ENCODE assay signal across 9 mouse cellular contexts in the genomic region with DNA sequence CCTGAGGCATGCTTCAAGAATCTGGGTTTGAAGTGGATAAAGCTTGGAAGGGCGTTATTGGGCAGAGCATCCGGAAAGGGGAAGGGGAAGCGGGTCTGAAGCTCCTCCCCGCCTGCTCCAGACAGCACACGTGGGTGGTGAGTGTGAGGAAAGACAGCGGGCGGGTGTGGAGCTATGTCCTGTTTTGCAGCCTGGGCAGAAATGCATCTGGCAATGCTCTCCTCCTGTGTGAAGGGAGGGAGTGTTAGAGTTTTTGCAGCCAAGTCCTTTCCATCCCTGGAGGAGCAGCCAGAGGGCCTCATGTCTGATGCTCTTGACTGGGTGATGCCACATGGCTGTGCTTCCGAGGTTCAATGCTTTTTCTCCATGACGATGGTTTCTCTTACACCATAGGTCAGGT.
DNase-seq lines count a peak whose midpoint lies in the region; ATAC-seq and TF ChIP-seq lines count a peak whose summit lies in the region.
"Had no signal": no experiment of that assay in that cellular context is flagged by ENCODE, and none has a peak within 500 bp of the region (broad histone marks: within the 10 kb centered on the region; RNA-seq: fewer than 3 reads in every experiment).

No protein-coding gene starts in this region.

- H3K27ac ChIP-seq in bone marrow, adult 2 months (ENCODE audit: control insufficient read depth, insufficient read depth, low read depth, low read length, poor library complexity): no peak overlapping the region; the same call in 1 of the 2 replicates
- H3K27ac ChIP-seq in heart, embryonic 16.5 days (ENCODE audit: low read length): no peak overlapping the region
- H3K27ac ChIP-seq in lung, embryonic 15.5 days: no peak overlapping the region
- H3K27ac ChIP-seq in stomach, embryonic 16.5 days (ENCODE audit: low read length): no peak overlapping the region
- H3K27ac ChIP-seq in midbrain, embryonic 13.5 days: no peak overlapping the region
- H3K27ac ChIP-seq: neural tube, embryonic 12.5 days had no signal

- no peaks in the 10 kb centered on the region for H3K9me3 ChIP-seq in heart, embryonic 16.5 days (replicated peaks; ENCODE audit: control insufficient read depth, low read length)
- H3K9me3 ChIP-seq in lung, embryonic 15.5 days: no peaks in the 10 kb centered on the region
- H3K9me3 ChIP-seq in stomach, embryonic 16.5 days (replicated peaks; ENCODE audit: control insufficient read depth, low read length): no peaks in the 10 kb centered on the region
- no peaks in the 10 kb centered on the region for H3K9me3 ChIP-seq in midbrain, embryonic 13.5 days
- H3K9me3 ChIP-seq: neural tube, embryonic 12.5 days had no signal

- no peak overlapping the region for H3K4me2 ChIP-seq in heart, embryonic 16.5 days (ENCODE audit: low read depth, low read length)
- no peak overlapping the region for H3K4me2 ChIP-seq in lung, embryonic 15.5 days
- no peak overlapping the region for H3K4me2 ChIP-seq in stomach, embryonic 16.5 days (ENCODE audit: low read depth, low read length)
- no peak overlapping the region for H3K4me2 ChIP-seq in midbrain, embryonic 13.5 days (replicated peaks)
- H3K4me2 ChIP-seq: neural tube, embryonic 12.5 days had no signal

- H3K27me3 ChIP-seq in heart, embryonic 16.5 days (ENCODE audit: control insufficient read depth, insufficient read depth, low read length): no peaks in the 10 kb centered on the region
- no peaks in the 10 kb centered on the region for H3K27me3 ChIP-seq in lung, embryonic 15.5 days
- no peaks in the 10 kb centered on the region for H3K27me3 ChIP-seq in stomach, embryonic 16.5 days (ENCODE audit: control insufficient read depth, insufficient read depth, low read length)
- H3K27me3 ChIP-seq in midbrain, embryonic 13.5 days: no peaks in the 10 kb centered on the region
- H3K27me3 ChIP-seq: neural tube, embryonic 12.5 days had no signal

- DNase-seq in kidney, adult 9 months: peak; percentile 8
- DNase-seq in kidney, adult 11 months: no peak
- no peak for DNase-seq in thymus, postnatal 4 days

- H3K36me3 ChIP-seq in heart, embryonic 16.5 days (ENCODE audit: control insufficient read depth, insufficient read depth): no peaks in the 10 kb centered on the region
- no peaks in the 10 kb centered on the region for H3K36me3 ChIP-seq in lung, embryonic 15.5 days
- no peaks in the 10 kb centered on the region for H3K36me3 ChIP-seq in stomach, embryonic 16.5 days (ENCODE audit: control insufficient read depth, insufficient read depth, low read length)
- no peaks in the 10 kb centered on the region for H3K36me3 ChIP-seq in midbrain, embryonic 13.5 days
- H3K36me3 ChIP-seq: neural tube, embryonic 12.5 days had no signal

- no peak overlapping the region for H3K9ac ChIP-seq in heart, embryonic 16.5 days (ENCODE audit: low read length)
- H3K9ac ChIP-seq in lung, embryonic 15.5 days: no peak overlapping the region
- H3K9ac ChIP-seq in stomach, embryonic 16.5 days (ENCODE audit: low read length): no peak overlapping the region
- H3K9ac ChIP-seq in midbrain, embryonic 13.5 days (replicated peaks): no peak overlapping the region
- H3K9ac ChIP-seq: neural tube, embryonic 12.5 days had no signal

- H3K4me3 ChIP-seq in bone marrow, adult 2 months (replicated peaks; ENCODE audit: control insufficient read depth, low read depth, low read length): peak overlapping the region; percentile 23
- H3K4me3 ChIP-seq in heart, embryonic 16.5 days (ENCODE audit: low read length): no peak overlapping the region
- H3K4me3 ChIP-seq in lung, embryonic 15.5 days: no peak overlapping the region
- no peak overlapping the region for H3K4me3 ChIP-seq in stomach, embryonic 16.5 days (replicated peaks; ENCODE audit: low read length)
- no peak overlapping the region for H3K4me3 ChIP-seq in midbrain, embryonic 13.5 days (replicated peaks)
- H3K4me3 ChIP-seq: neural tube, embryonic 12.5 days had no signal

- ATAC-seq in heart, embryonic 16.5 days (replicated peaks; ENCODE audit: extremely low read depth, insufficient read depth, low FRiP score): peak; percentile 65; the same call in 1 of the 2 replicates
- ATAC-seq in lung, embryonic 15.5 days (ENCODE audit: borderline replicate concordance, extremely low read depth, low FRiP score, low TSS enrichment): peak; percentile 89
- peak; percentile 77; the same call in 1 of the 2 replicates for ATAC-seq in stomach, embryonic 16.5 days (ENCODE audit: insufficient read depth, low FRiP score)
- no peak for ATAC-seq in midbrain, embryonic 13.5 days

- TF ChIP-seq POLR2A in bone marrow, adult 2 months (IDR thresholded peaks at IDR 0.05; ENCODE audit: borderline replicate concordance, control insufficient read depth, low read depth, low read length): no peak

- no peak for TF ChIP-seq CTCF in bone marrow, adult 2 months (IDR thresholded peaks at IDR 0.05; ENCODE audit: control insufficient read depth, insufficient read depth, low read length)

- H3K4me1 ChIP-seq in bone marrow, adult 2 months (ENCODE audit: control insufficient read depth, insufficient read depth, low read length): no peaks in the 10 kb centered on the region
- H3K4me1 ChIP-seq in heart, embryonic 16.5 days (ENCODE audit: control insufficient read depth, insufficient read depth, low read length): no peaks in the 10 kb centered on the region
- H3K4me1 ChIP-seq in lung, embryonic 15.5 days: no peaks in the 10 kb centered on the region
- H3K4me1 ChIP-seq in stomach, embryonic 16.5 days (ENCODE audit: control insufficient read depth, insufficient read depth, low read length): peaks cover 3% of the 10 kb centered on the region; the same call in 1 of the 2 replicates
- H3K4me1 ChIP-seq in midbrain, embryonic 13.5 days (replicated peaks): no peaks in the 10 kb centered on the region
- H3K4me1 ChIP-seq: neural tube, embryonic 12.5 days had no signal

- 29% methylated on average over 9 of the region's 9 CpGs for WGBS in bone marrow, adult 2 months
- WGBS in heart, embryonic 16.5 days: 37% methylated on average over 9 of the region's 9 CpGs
- WGBS in lung, embryonic 15.5 days: 39% methylated on average over 9 of the region's 9 CpGs
- WGBS in stomach, embryonic 16.5 days: 54% methylated on average over 9 of the region's 9 CpGs
- WGBS in midbrain, embryonic 13.5 days: 73% methylated on average over 9 of the region's 9 CpGs
